20 mouse cellular contexts compared by ENCODE assay signal in genomic region chr2:49169766-49170165, GRCm38 (mm10).
A peak's percentile ranks its signal among the peaks of the same experiment; 100 is the strongest.
DNase-seq lines count a peak whose midpoint lies in the region; ATAC-seq lines count a peak whose summit lies in the region.
"Had no signal": no experiment of that assay in that cellular context is flagged by ENCODE, and none has a peak within 500 bp of the region (broad histone marks: within the 10 kb centered on the region; RNA-seq: fewer than 3 reads in every experiment).

No protein-coding gene starts in this region.

- H3K27me3 ChIP-seq in midbrain, embryonic 13.5 days: no peaks in the 10 kb centered on the region
- H3K27me3 ChIP-seq: embryonic facial prominence, embryonic 15.5 days; forebrain, embryonic 15.5 days; heart, embryonic 12.5 days; intestine, embryonic 15.5 days had no signal

- H3K4me1 ChIP-seq in midbrain, embryonic 13.5 days (replicated peaks): no peaks in the 10 kb centered on the region
- H3K4me1 ChIP-seq: embryonic facial prominence, embryonic 15.5 days; forebrain, embryonic 10.5 days; forebrain, embryonic 15.5 days; heart, embryonic 12.5 days; hindbrain, embryonic 10.5 days; intestine, embryonic 15.5 days had no signal

- 0 out of 2 replicates have a peak, but pooled peaks cover 5% of the 10 kb centered on the region for H3K36me3 ChIP-seq in midbrain, embryonic 13.5 days
- H3K36me3 ChIP-seq: embryonic facial prominence, embryonic 15.5 days; forebrain, embryonic 15.5 days; intestine, embryonic 15.5 days had no signal

- no peak overlapping the region for H3K4me2 ChIP-seq in midbrain, embryonic 13.5 days (replicated peaks)
- H3K4me2 ChIP-seq: embryonic facial prominence, embryonic 15.5 days; forebrain, embryonic 15.5 days; heart, embryonic 12.5 days; hindbrain, embryonic 14.5 days; intestine, embryonic 15.5 days had no signal

- no peaks in the 10 kb centered on the region for H3K9me3 ChIP-seq in midbrain, embryonic 13.5 days
- H3K9me3 ChIP-seq: embryonic facial prominence, embryonic 15.5 days; forebrain, embryonic 10.5 days; forebrain, embryonic 15.5 days; heart, embryonic 12.5 days; hindbrain, embryonic 10.5 days; intestine, embryonic 15.5 days had no signal

- no peak overlapping the region for H3K27ac ChIP-seq in midbrain, embryonic 13.5 days
- H3K27ac ChIP-seq: embryonic facial prominence, embryonic 15.5 days; forebrain, embryonic 10.5 days; forebrain, embryonic 15.5 days; hindbrain, embryonic 10.5 days; hindbrain, embryonic 14.5 days; intestine, embryonic 15.5 days had no signal

- no peak for ATAC-seq in midbrain, embryonic 13.5 days
- ATAC-seq: forebrain, embryonic 15.5 days; intestine, embryonic 15.5 days had no signal

- WGBS in midbrain, embryonic 13.5 days: 94% methylated on average over 3 of the region's 3 CpGs

- no peak overlapping the region for H3K4me3 ChIP-seq in midbrain, embryonic 13.5 days (replicated peaks)
- H3K4me3 ChIP-seq: embryonic facial prominence, embryonic 15.5 days; erythroblast, embryonic 14.5 days; forebrain, embryonic 10.5 days; forebrain, embryonic 15.5 days; heart, embryonic 12.5 days; hindbrain, embryonic 10.5 days; intestine, embryonic 15.5 days had no signal

- DNase-seq in cerebellum, adult 11 months: peak; percentile 40
- DNase-seq in cerebellum, adult 18-20 months: peak; percentile 69 to 80
- DNase-seq in cerebellum, adult 9-11 months: peak; percentile 66
- peak; percentile 68 to 70 for DNase-seq in cerebellum, postnatal 36 days
- DNase-seq in neural tube, embryonic 10.5 days (ENCODE audit: extremely low spot score, low spot score): no peak
- no peak for DNase-seq in layer of hippocampus, adult 18-20 months (ENCODE audit: low spot score in 2 of 2)
- DNase-seq: adrenal gland, adult 2 months; adrenal gland, postnatal 25 days; embryo, embryonic 11 days; gastrocnemius, postnatal 14 days; kidney, adult 2 months had no signal

- no peak overlapping the region for H3K9ac ChIP-seq in midbrain, embryonic 13.5 days (replicated peaks)
- H3K9ac ChIP-seq: embryonic facial prominence, embryonic 15.5 days; forebrain, embryonic 15.5 days; heart, embryonic 12.5 days; hindbrain, embryonic 14.5 days; intestine, embryonic 15.5 days had no signal

Comparison
In these comparisons a context has a peak if more than half of its experiments do, and no peak if none do; other contexts are left out.
1. DNase-seq: peak in cerebellum, adult 11 months (single experiment), cerebellum, adult 18-20 months (2 of 2), cerebellum, adult 9-11 months (single experiment) and cerebellum, postnatal 36 days (2 of 2); none in neural tube, embryonic 10.5 days (single experiment) and layer of hippocampus, adult 18-20 months (0 of 2).